In the genomic region with DNA sequence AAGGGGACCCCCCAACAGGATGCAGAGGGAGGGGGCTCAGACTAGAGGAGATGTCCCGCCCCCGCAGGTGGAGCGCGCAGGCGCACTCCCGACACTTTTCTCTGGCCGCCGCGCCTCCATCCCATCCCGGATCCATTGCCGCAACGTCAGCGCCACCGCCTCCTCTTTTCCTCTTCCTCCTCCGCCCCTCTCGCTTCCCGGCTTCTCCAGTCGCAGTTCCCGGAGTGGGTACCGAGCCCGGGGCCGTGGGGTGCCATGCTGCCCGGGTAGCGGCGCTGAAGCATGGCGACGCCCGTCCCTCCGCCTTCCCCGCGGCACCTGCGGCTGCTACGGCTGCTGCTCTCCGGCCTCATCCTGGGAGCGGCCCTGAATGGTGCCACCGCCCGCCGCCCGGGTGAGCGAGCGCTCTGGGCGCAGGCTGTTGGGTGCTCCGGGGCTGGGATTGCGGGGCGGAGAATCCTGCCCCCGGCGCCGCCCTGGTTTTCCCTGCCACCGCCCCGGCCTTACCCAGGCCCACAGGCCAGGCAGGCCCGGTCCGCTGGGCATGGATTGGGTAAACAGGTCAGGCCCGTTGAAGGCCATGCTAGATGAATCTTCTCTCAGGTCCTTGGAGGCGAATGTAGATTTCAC, we compare ENCODE assay signal across 8 mouse cellular contexts. TPM values are rescaled to one million over a fixed set of nuclear protein-coding genes. Genes with fewer than 3 reads are reported as not detected.
DNase-seq lines count a peak whose midpoint lies in the region; ATAC-seq and TF ChIP-seq lines count a peak whose summit lies in the region.

No protein-coding gene starts in this region.

- H3K9ac ChIP-seq in ES-Bruce4 (ENCODE audit: low read depth, poor library complexity, severe bottlenecking) = peak overlapping the region; percentile 73
- H3K9ac ChIP-seq in hindbrain, embryonic 11.5 days (ENCODE audit: low read depth, low read length) = peak overlapping the region; percentile 91
- 0 out of 2 replicates have a peak overlapping the region, but pooled peaks have one; percentile 38 for H3K9ac ChIP-seq in liver, postnatal 0 days (replicated peaks)

- peak overlapping the region; percentile 58 for H3K4me2 ChIP-seq in hindbrain, embryonic 11.5 days (replicated peaks; ENCODE audit: low read depth, low read length)
- peak overlapping the region; percentile 74 for H3K4me2 ChIP-seq in liver, postnatal 0 days (ENCODE audit: low read depth, low read length)

- H3K9me3 ChIP-seq in ES-Bruce4 (replicated peaks; ENCODE audit: control insufficient read depth, insufficient read depth, low read length, poor library complexity, severe bottlenecking) = no peaks in the 10 kb centered on the region
- H3K9me3 ChIP-seq in hindbrain, embryonic 11.5 days (ENCODE audit: control insufficient read depth, low read length) = no peaks in the 10 kb centered on the region
- H3K9me3 ChIP-seq in liver, postnatal 0 days (ENCODE audit: low read length) = no peaks in the 10 kb centered on the region

- TF ChIP-seq CTCF in ES-Bruce4 (IDR thresholded peaks at IDR 0.05; ENCODE audit: low read depth, low read length) = no peak
- TF ChIP-seq CTCF in liver, postnatal 0 days (IDR thresholded peaks at IDR 0.05; ENCODE audit: low read depth) = no peak

- no peaks in the 10 kb centered on the region for H3K36me3 ChIP-seq in ES-Bruce4 (ENCODE audit: control insufficient read depth, insufficient read depth, low read length, poor library complexity, severe bottlenecking)
- no peaks in the 10 kb centered on the region for H3K36me3 ChIP-seq in hindbrain, embryonic 11.5 days (ENCODE audit: control insufficient read depth, insufficient read depth, low read length)
- H3K36me3 ChIP-seq in liver, postnatal 0 days (replicated peaks; ENCODE audit: insufficient read depth, low read length) = no peaks in the 10 kb centered on the region

- no peaks in the 10 kb centered on the region for H3K27me3 ChIP-seq in ES-Bruce4 (ENCODE audit: control insufficient read depth, insufficient read depth, low read length, poor library complexity, severe bottlenecking)
- peaks cover 27% of the 10 kb centered on the region for H3K27me3 ChIP-seq in hindbrain, embryonic 11.5 days (ENCODE audit: control insufficient read depth, insufficient read depth, low read length)
- H3K27me3 ChIP-seq in liver, postnatal 0 days (ENCODE audit: insufficient read depth, low read length) = peaks cover 57% of the 10 kb centered on the region

- WGBS in hindbrain, embryonic 11.5 days = 2% methylated on average over 53 of the region's 54 CpGs
- WGBS in liver, postnatal 0 days (ENCODE audit: insufficient replicate concordance) = 4% methylated on average over 50 of the region's 54 CpGs

- ATAC-seq in hindbrain, embryonic 11.5 days (ENCODE audit: low FRiP score) = peak; percentile 77
- peak; percentile 41 for ATAC-seq in liver, postnatal 0 days

- H3K27ac ChIP-seq in ES-Bruce4 (ENCODE audit: insufficient read depth, low read length) = no peak overlapping the region
- peak overlapping the region; percentile 61 for H3K27ac ChIP-seq in hindbrain, embryonic 11.5 days (ENCODE audit: low read depth, low read length)
- H3K27ac ChIP-seq in liver, postnatal 0 days (ENCODE audit: low read depth) = peak overlapping the region; percentile 16; the same call in 1 of the 2 replicates

- H3K4me3 ChIP-seq in ES-Bruce4 (ENCODE audit: low read depth, low read length) = peak overlapping the region; percentile 81
- peak overlapping the region; percentile 76 for H3K4me3 ChIP-seq in hindbrain, embryonic 11.5 days (ENCODE audit: low read depth, low read length)
- peak overlapping the region; percentile 47 for H3K4me3 ChIP-seq in liver, postnatal 0 days (ENCODE audit: low read depth, low read length)

- no peak for TF ChIP-seq POLR2A in ES-Bruce4 (IDR thresholded peaks at IDR 0.05; ENCODE audit: insufficient read depth, low read length)

- no peaks in the 10 kb centered on the region for H3K4me1 ChIP-seq in ES-Bruce4 (ENCODE audit: control insufficient read depth, insufficient read depth, low read length)
- H3K4me1 ChIP-seq in hindbrain, embryonic 11.5 days (replicated peaks; ENCODE audit: control insufficient read depth, insufficient read depth, low read length) = no peaks in the 10 kb centered on the region
- peaks cover 7% of the 10 kb centered on the region; the same call in 1 of the 2 replicates for H3K4me1 ChIP-seq in liver, postnatal 0 days (ENCODE audit: insufficient read depth)

- TF ChIP-seq EP300 in ES-Bruce4 (IDR thresholded peaks at IDR 0.05; ENCODE audit: insufficient read depth, low read depth, low read length) = no peak
- TF ChIP-seq EP300 in liver, postnatal 0 days (IDR thresholded peaks at IDR 0.05; ENCODE audit: low read depth) = no peak

- peak; percentile 88 for DNase-seq in cerebellum, adult 11 months
- DNase-seq in frontal cortex, adult 2 months (ENCODE audit: extremely low spot score in 1 of 2, low spot score in 1 of 2) = peak; percentile 85 to 95
- DNase-seq in hindbrain, embryonic 11.5 days (ENCODE audit: low spot score) = peak; percentile 81
- peak; percentile 88 to 91 for DNase-seq in layer of hippocampus, adult 8-10 months (ENCODE audit: low spot score in 2 of 2)
- no peak for DNase-seq in liver, postnatal 0 days
- peak; percentile 32 for DNase-seq in ovary, postnatal 10 days (ENCODE audit: low spot score)
- DNase-seq in urinary bladder, postnatal 14 days (ENCODE audit: low spot score) = peak; percentile 74

RNA-seq across cellular contexts. Expression of a gene that starts 3.9 kb away (rescaled TPM):
- 29.7 and 40.9 TPM in 2 replicates for polyA plus RNA-seq in ES-Bruce4 (2011; ENCODE audit: insufficient read depth, insufficient read length, low read depth, missing spikeins)
- polyA plus RNA-seq in frontal cortex, adult 2 months (2012; rRNA removed) = 383 and 426 TPM in 2 replicates
- polyA plus RNA-seq in hindbrain, embryonic 11.5 days (2014; fragmentation: Nextera tagmentation; extraction: Ambion mirVana) = 123 and 151 TPM in 2 replicates
- 100 to 1,000 TPM; 390 to 435 (median 411) TPM for total RNA-seq in layer of hippocampus, adult 8-10 months (2022)
- 5.2 and 5.4 TPM in 2 replicates for polyA plus RNA-seq in liver, postnatal 0 days (2015; fragmentation: Nextera tagmentation; extraction: Ambion mirVana)

RNA-seq across cellular contexts. Expression of a gene that starts 7.4 kb away (rescaled TPM):
- 4.2 and 5.6 TPM in 2 replicates for polyA plus RNA-seq in ES-Bruce4 (2011; ENCODE audit: insufficient read depth, insufficient read length, low read depth, missing spikeins)
- 14.1 and 19.3 TPM in 2 replicates for polyA plus RNA-seq in frontal cortex, adult 2 months (2012; rRNA removed)
- polyA plus RNA-seq in hindbrain, embryonic 11.5 days (2014; fragmentation: Nextera tagmentation; extraction: Ambion mirVana) = 0.21 TPM in 1 of 2 replicates, not detected in the other
- 10 to 100 TPM; 14.6 to 20.7 (median 16.8) TPM for total RNA-seq in layer of hippocampus, adult 8-10 months (2022)
- 2.9 and 3.6 TPM in 2 replicates for polyA plus RNA-seq in liver, postnatal 0 days (2015; fragmentation: Nextera tagmentation; extraction: Ambion mirVana)

RNA-seq across cellular contexts. Expression of a gene that starts 20.0 kb away (rescaled TPM):
- not detected in 2 replicates for polyA plus RNA-seq in ES-Bruce4 (2011; ENCODE audit: insufficient read depth, insufficient read length, low read depth, missing spikeins)
- polyA plus RNA-seq in frontal cortex, adult 2 months (2012; rRNA removed) = 0.40 and 0.67 TPM in 2 replicates
- polyA plus RNA-seq in hindbrain, embryonic 11.5 days (2014; fragmentation: Nextera tagmentation; extraction: Ambion mirVana) = 0.11 TPM in 1 of 2 replicates, not detected in the other
- total RNA-seq in layer of hippocampus, adult 8-10 months (2022) = under 1 TPM; 0.35 to 0.98 (median 0.44) TPM
- 0.78 and 0.97 TPM in 2 replicates for polyA plus RNA-seq in liver, postnatal 0 days (2015; fragmentation: Nextera tagmentation; extraction: Ambion mirVana)

RNA-seq across cellular contexts. Expression of a gene that starts 25.4 kb away (rescaled TPM):
- 14.0 and 14.2 TPM in 2 replicates for polyA plus RNA-seq in ES-Bruce4 (2011; ENCODE audit: insufficient read depth, insufficient read length, low read depth, missing spikeins)
- 107 TPM in 2 replicates for polyA plus RNA-seq in frontal cortex, adult 2 months (2012; rRNA removed)
- 3.5 and 3.7 TPM in 2 replicates for polyA plus RNA-seq in hindbrain, embryonic 11.5 days (2014; fragmentation: Nextera tagmentation; extraction: Ambion mirVana)
- total RNA-seq in layer of hippocampus, adult 8-10 months (2022) = 100 to 1,000 TPM; 165 to 186 (median 183) TPM
- polyA plus RNA-seq in liver, postnatal 0 days (2015; fragmentation: Nextera tagmentation; extraction: Ambion mirVana) = 0.71 and 0.87 TPM in 2 replicates

RNA-seq across cellular contexts. Expression of a gene that starts 31.0 kb away (rescaled TPM):
- polyA plus RNA-seq in ES-Bruce4 (2011; ENCODE audit: insufficient read depth, insufficient read length, low read depth, missing spikeins) = 19.2 and 22.4 TPM in 2 replicates
- 3.9 and 5.3 TPM in 2 replicates for polyA plus RNA-seq in frontal cortex, adult 2 months (2012; rRNA removed)
- polyA plus RNA-seq in hindbrain, embryonic 11.5 days (2014; fragmentation: Nextera tagmentation; extraction: Ambion mirVana) = 41.0 and 45.2 TPM in 2 replicates
- total RNA-seq in layer of hippocampus, adult 8-10 months (2022) = 1 to 10 TPM; 2.4 to 4.6 (median 4.2) TPM
- polyA plus RNA-seq in liver, postnatal 0 days (2015; fragmentation: Nextera tagmentation; extraction: Ambion mirVana) = 5.5 and 7.4 TPM in 2 replicates

Comparison
In these comparisons a context has a peak if more than half of its experiments do, and no peak if none do; other contexts are left out.
1. H3K9ac ChIP-seq: peak in every context shown above with its lines; median percentile 91 in hindbrain, embryonic 11.5 days; 73 in ES-Bruce4; 38 in liver, postnatal 0 days.